Mouse (Mus musculus): ENCODE results near the gene Rfx4.

DNA sequence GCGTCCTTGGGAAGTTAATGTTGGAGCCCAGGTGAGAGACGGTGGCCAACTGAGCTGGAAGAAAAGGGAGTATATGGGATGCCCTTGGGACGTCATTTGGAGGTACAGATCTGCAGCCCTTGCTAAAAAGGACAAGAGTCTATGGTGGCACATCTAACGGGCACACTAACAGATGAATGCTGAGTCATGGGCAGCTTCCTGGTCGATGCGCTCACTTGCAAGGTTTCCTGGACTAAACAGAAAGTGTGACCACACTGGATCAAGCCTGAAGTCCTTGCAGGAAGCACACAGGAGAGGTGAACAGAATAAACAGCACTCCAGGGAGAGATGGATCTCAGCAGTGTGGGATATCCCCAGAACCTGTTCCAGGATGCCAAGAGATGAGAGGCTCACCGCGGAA is 98.2 kb downstream of the Rfx4 start:
- TF ChIP-seq CTCF (conservative IDR thresholded peaks at IDR 0.05; ENCODE audit: low read length), result no peak
- no peak for TF ChIP-seq NANOG (IDR thresholded peaks at IDR 0.05; ENCODE audit: borderline replicate concordance, low read length)

Measured in E14TG2a.4 (cell line).